Comparison of ENCODE assay signal across 12 mouse cellular contexts in the genomic region with DNA sequence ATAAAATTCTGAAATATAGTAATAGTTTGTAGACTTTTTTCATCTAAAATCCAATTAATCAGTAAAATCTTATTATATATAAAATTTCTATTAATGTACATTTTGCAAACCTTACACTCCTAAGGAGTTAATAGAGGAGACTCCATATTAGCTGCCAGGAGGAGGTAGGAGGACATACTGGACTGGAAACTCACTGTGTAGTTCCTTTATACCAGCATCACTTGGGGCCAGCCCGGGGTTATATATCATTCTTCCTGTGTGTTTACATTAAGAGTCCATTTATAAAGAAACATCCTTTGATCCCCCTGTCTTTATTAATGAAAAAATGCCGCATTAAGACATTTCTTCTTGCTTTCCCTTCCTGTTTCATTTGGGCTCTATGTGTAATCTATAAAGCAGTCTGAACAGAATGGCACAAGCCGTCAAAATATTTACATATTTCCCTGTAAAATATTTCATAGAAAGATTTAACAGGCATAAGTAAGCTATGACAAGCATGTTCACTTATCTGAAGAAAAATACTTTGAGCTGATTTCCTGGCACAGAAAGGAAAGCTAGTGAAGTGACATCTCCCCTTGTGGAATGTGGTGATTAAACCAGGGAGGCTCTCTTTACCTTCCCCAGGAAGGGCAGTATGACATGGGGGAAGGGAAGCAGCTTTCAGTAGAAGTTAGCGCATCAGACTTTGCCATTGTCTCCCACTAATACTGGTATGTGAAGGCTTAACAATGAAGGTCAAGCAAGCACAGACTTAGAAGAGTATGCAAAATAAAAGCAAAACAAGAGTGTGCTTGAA.
DNase-seq lines count a peak whose midpoint lies in the region.
"Had no signal": no experiment of that assay in that cellular context is flagged by ENCODE, and none has a peak within 500 bp of the region (broad histone marks: within the 10 kb centered on the region; RNA-seq: fewer than 3 reads in every experiment).

No protein-coding gene starts in this region.

- DNase-seq in adrenal gland, postnatal 14 days, result peak; percentile 3
- no peak for DNase-seq in adrenal gland, postnatal 10 days
- peak; percentile 4 for DNase-seq in kidney, postnatal 10 days
- DNase-seq in kidney, postnatal 25 days, result no peak
- DNase-seq in ZHBTc4 (ENCODE audit: low read depth, low spot score), result peak; percentile 34
- peak; percentile 6 for DNase-seq in lung, postnatal 36 days
- DNase-seq in testis, postnatal 10 days (ENCODE audit: low spot score), result no peak
- no peak for DNase-seq in right cerebral cortex, adult 2 months (ENCODE audit: low spot score in 2 of 2)
- DNase-seq: cerebellum, adult 9-10 months; left cerebral cortex, postnatal 4 days; right cerebral cortex, postnatal 25 days; thymus, adult 18-20 months had no signal

Comparison
In these comparisons a context has a peak if more than half of its experiments do, and no peak if none do; other contexts are left out.
1. DNase-seq: peak in adrenal gland, postnatal 14 days (single experiment), kidney, postnatal 10 days (single experiment), ZHBTc4 (single experiment) and lung, postnatal 36 days (single experiment); none in adrenal gland, postnatal 10 days (single experiment), kidney, postnatal 25 days (0 of 2), testis, postnatal 10 days (single experiment) and right cerebral cortex, adult 2 months (0 of 2).